Mouse (Mus musculus): ENCODE measurements around the gene Spout1.

GRCm38 (mm10) chr2:30144436-30144835 lies 33.8 kb downstream of the Spout1 start:
- TF ChIP-seq EP300 (IDR thresholded peaks at IDR 0.05; ENCODE audit: low read depth) (no peak), CTCF (IDR thresholded peaks at IDR 0.05; ENCODE audit: low read depth) (no peak)

All from liver, postnatal 0 days (tissue).